Mouse (Mus musculus): ENCODE results near the gene Fry. TPM values are rescaled to one million over a fixed set of nuclear protein-coding genes. Genes with fewer than 3 reads are reported as not detected.

The Fry gene
- polyA plus RNA-seq, 1 experiment from 2014 or later = 8.6 TPM

- 0 out of 2 replicates have a peak overlapping the region, but pooled peaks have one; percentile 40 for H3K27ac ChIP-seq
- H3K9me3 ChIP-seq = no peaks in the 10 kb centered on the region
- H3K4me3 ChIP-seq (replicated peaks) = no peak overlapping the region
- no peaks in the 10 kb centered on the region for H3K27me3 ChIP-seq (replicated peaks)
- ATAC-seq (ENCODE audit: insufficient read depth, low FRiP score, low read depth) = no peak
- 73% methylated on average over 4 of the region's 4 CpGs for WGBS
- H3K4me1 ChIP-seq = 0 out of 2 replicates have a peak, but pooled peaks cover 5% of the 10 kb centered on the region
- no peak overlapping the region for H3K4me2 ChIP-seq
- no peaks in the 10 kb centered on the region for H3K36me3 ChIP-seq
- H3K9ac ChIP-seq = no peak overlapping the region
Measured at GRCm38 (mm10) chr5:150114778-150115177, 3.7 kb upstream of the Fry start.

- ATAC-seq (ENCODE audit: insufficient read depth, low FRiP score, low read depth) = peak; percentile 23; the same call in 1 of the 2 replicates
- Histone ChIP-seq H3K9ac (no peak overlapping the region), H3K4me2 (0 out of 2 replicates have a peak overlapping the region, but pooled peaks have one; percentile 10), H3K27ac (0 out of 2 replicates have a peak overlapping the region, but pooled peaks have one; percentile 40), H3K27me3 (replicated peaks) (no peaks in the 10 kb centered on the region), H3K9me3 (no peaks in the 10 kb centered on the region), H3K4me1 (0 out of 2 replicates have a peak, but pooled peaks cover 5% of the 10 kb centered on the region), H3K4me3 (replicated peaks) (no peak overlapping the region), H3K36me3 (no peaks in the 10 kb centered on the region)
- 54% methylated on average over 16 of the region's 16 CpGs for WGBS
Measured at GRCm38 (mm10) chr5:150115271-150116092, 3.0 kb upstream of the Fry start.

- Histone ChIP-seq H3K27ac (no peak overlapping the region), H3K36me3 (no peaks in the 10 kb centered on the region), H3K4me3 (replicated peaks) (no peak overlapping the region), H3K9me3 (no peaks in the 10 kb centered on the region), H3K27me3 (replicated peaks) (no peaks in the 10 kb centered on the region), H3K4me1 (0 out of 2 replicates have a peak, but pooled peaks cover 5% of the 10 kb centered on the region), H3K9ac (no peak overlapping the region), H3K4me2 (no peak overlapping the region)
- ATAC-seq (ENCODE audit: insufficient read depth, low FRiP score, low read depth) = no peak
- WGBS = 56% methylated on average over 9 of the region's 9 CpGs
Measured at GRCm38 (mm10) chr5:150116216-150116905, 2.1 kb upstream of the Fry start.

GRCm38 (mm10) chr5:150116906-150117216, 1.6 kb upstream of the Fry start:
- no peaks in the 10 kb centered on the region for H3K9me3 ChIP-seq
- no peak overlapping the region for H3K4me3 ChIP-seq (replicated peaks)
- 86% methylated on average over 6 of the region's 6 CpGs for WGBS
- H3K4me2 ChIP-seq = no peak overlapping the region
- no peak overlapping the region for H3K27ac ChIP-seq
- 0 out of 2 replicates have a peak, but pooled peaks cover 5% of the 10 kb centered on the region for H3K4me1 ChIP-seq
- no peak overlapping the region for H3K9ac ChIP-seq
- H3K36me3 ChIP-seq = no peaks in the 10 kb centered on the region
- no peaks in the 10 kb centered on the region for H3K27me3 ChIP-seq (replicated peaks)
- no peak for ATAC-seq (ENCODE audit: insufficient read depth, low FRiP score, low read depth)

GRCm38 (mm10) chr5:150118124-150118454, 356 bp upstream of the Fry start:
- Histone ChIP-seq H3K27ac (no peak overlapping the region), H3K36me3 (no peaks in the 10 kb centered on the region), H3K9ac (no peak overlapping the region), H3K4me3 (replicated peaks) (peak overlapping the region; percentile 66), H3K4me2 (peak overlapping the region; percentile 68), H3K4me1 (0 out of 2 replicates have a peak, but pooled peaks cover 5% of the 10 kb centered on the region), H3K27me3 (replicated peaks) (no peaks in the 10 kb centered on the region), H3K9me3 (no peaks in the 10 kb centered on the region)
- no peak for ATAC-seq (ENCODE audit: insufficient read depth, low FRiP score, low read depth)
- WGBS = 18% methylated on average over 8 of the region's 8 CpGs

GRCm38 (mm10) chr5:150120676-150121075, 2.2 kb downstream of the Fry start:
- no peak overlapping the region for H3K4me3 ChIP-seq (replicated peaks)

GRCm38 (mm10) chr5:150122095-150122494, 3.6 kb downstream of the Fry start:
- ATAC-seq (ENCODE audit: insufficient read depth, low FRiP score, low read depth) = no peak
- no peaks in the 10 kb centered on the region for H3K36me3 ChIP-seq
- H3K4me1 ChIP-seq = 0 out of 2 replicates have a peak, but pooled peaks cover 5% of the 10 kb centered on the region
- H3K9ac ChIP-seq = no peak overlapping the region
- no peak overlapping the region for H3K4me2 ChIP-seq
- H3K27me3 ChIP-seq (replicated peaks) = no peaks in the 10 kb centered on the region
- 84% methylated on average over 4 of the region's 4 CpGs for WGBS
- H3K9me3 ChIP-seq = no peaks in the 10 kb centered on the region
- no peak overlapping the region for H3K4me3 ChIP-seq (replicated peaks)
- H3K27ac ChIP-seq = no peak overlapping the region

More at GRCm38 (mm10) chr5:150120676-150121075, 2.2 kb downstream of the Fry start:
- H3K9me3 ChIP-seq = no peaks in the 10 kb centered on the region
- H3K27ac ChIP-seq = no peak overlapping the region
- no peaks in the 10 kb centered on the region for H3K36me3 ChIP-seq
- 0 out of 2 replicates have a peak, but pooled peaks cover 5% of the 10 kb centered on the region for H3K4me1 ChIP-seq
- H3K9ac ChIP-seq = no peak overlapping the region
- H3K27me3 ChIP-seq (replicated peaks) = no peaks in the 10 kb centered on the region
- H3K4me2 ChIP-seq = no peak overlapping the region
- 89% methylated on average over 8 of the region's 8 CpGs for WGBS
- no peak for ATAC-seq (ENCODE audit: insufficient read depth, low FRiP score, low read depth)

GRCm38 (mm10) chr5:150122571-150122970, 4.1 kb downstream of the Fry start:
- H3K27me3 ChIP-seq (replicated peaks) = no peaks in the 10 kb centered on the region

GRCm38 (mm10) chr5:150125920-150126319, 7.5 kb downstream of the Fry start:
- 69% methylated on average over 9 of the region's 9 CpGs for WGBS
- ATAC-seq (ENCODE audit: insufficient read depth, low FRiP score, low read depth) = no peak
- Histone ChIP-seq H3K4me1 (no peaks in the 10 kb centered on the region), H3K9ac (no peak overlapping the region), H3K4me2 (no peak overlapping the region), H3K4me3 (replicated peaks) (no peak overlapping the region), H3K27me3 (replicated peaks) (no peaks in the 10 kb centered on the region), H3K36me3 (no peaks in the 10 kb centered on the region), H3K27ac (no peak overlapping the region), H3K9me3 (no peaks in the 10 kb centered on the region)

More at GRCm38 (mm10) chr5:150122571-150122970, 4.1 kb downstream of the Fry start:
- no peak for ATAC-seq (ENCODE audit: insufficient read depth, low FRiP score, low read depth)
- no peak overlapping the region for H3K4me2 ChIP-seq
- 85% methylated on average over 2 of the region's 2 CpGs for WGBS
- H3K9me3 ChIP-seq = no peaks in the 10 kb centered on the region
- no peak overlapping the region for H3K27ac ChIP-seq
- H3K4me1 ChIP-seq = 0 out of 2 replicates have a peak, but pooled peaks cover 5% of the 10 kb centered on the region
- no peak overlapping the region for H3K9ac ChIP-seq
- no peaks in the 10 kb centered on the region for H3K36me3 ChIP-seq
- no peak overlapping the region for H3K4me3 ChIP-seq (replicated peaks)

- Histone ChIP-seq H3K4me3 (replicated peaks) (no peak overlapping the region), H3K27me3 (replicated peaks) (no peaks in the 10 kb centered on the region), H3K36me3 (no peaks in the 10 kb centered on the region), H3K9ac (no peak overlapping the region), H3K4me1 (no peaks in the 10 kb centered on the region), H3K27ac (no peak overlapping the region), H3K4me2 (no peak overlapping the region), H3K9me3 (no peaks in the 10 kb centered on the region)
- ATAC-seq (ENCODE audit: insufficient read depth, low FRiP score, low read depth) = no peak
- WGBS = 81% methylated on average over 8 of the region's 8 CpGs
Measured at GRCm38 (mm10) chr5:150128432-150128831, 10.0 kb downstream of the Fry start.

- Histone ChIP-seq H3K27ac (no peak overlapping the region), H3K4me3 (replicated peaks) (no peak overlapping the region), H3K27me3 (replicated peaks) (no peaks in the 10 kb centered on the region), H3K4me1 (no peaks in the 10 kb centered on the region), H3K9ac (no peak overlapping the region), H3K9me3 (no peaks in the 10 kb centered on the region), H3K36me3 (no peaks in the 10 kb centered on the region), H3K4me2 (no peak overlapping the region)
- 79% methylated on average over 7 of the region's 7 CpGs for WGBS
- no peak for ATAC-seq (ENCODE audit: insufficient read depth, low FRiP score, low read depth)
Measured at GRCm38 (mm10) chr5:150130144-150130543, 11.7 kb downstream of the Fry start.

- no peak for ATAC-seq (ENCODE audit: insufficient read depth, low FRiP score, low read depth)
Measured at GRCm38 (mm10) chr5:150131166-150131565, 12.7 kb downstream of the Fry start.

More at GRCm38 (mm10) chr5:150131166-150131565, 12.7 kb downstream of the Fry start:
- no peak overlapping the region for H3K4me3 ChIP-seq (replicated peaks)
- no peaks in the 10 kb centered on the region for H3K36me3 ChIP-seq
- H3K27ac ChIP-seq = no peak overlapping the region
- no peaks in the 10 kb centered on the region for H3K9me3 ChIP-seq
- H3K27me3 ChIP-seq (replicated peaks) = no peaks in the 10 kb centered on the region
- no peaks in the 10 kb centered on the region for H3K4me1 ChIP-seq
- no peak overlapping the region for H3K9ac ChIP-seq
- 64% methylated on average over 7 of the region's 7 CpGs for WGBS
- no peak overlapping the region for H3K4me2 ChIP-seq

Measured in stomach, embryonic 15.5 days (tissue).